Mouse (Mus musculus) mammary gland, adult 2 months (tissue): Measurements from ENCODE around the gene G6pdx. TPM values are rescaled to one million over a fixed set of nuclear protein-coding genes. Genes with fewer than 3 reads are reported as not detected.

Experiments used
- polyA plus RNA-seq: library from polyadenylated mRNA; depleted of rRNA; stranded (reverse); fragments of >200 nt; gene quantifications from 2 replicates; pipeline ENCODE4 v1.2.3, GENCODE M21; 2012; ENCODE audit warnings: low replicate concordance; rRNA removed

The G6pdx gene
- polyA plus RNA-seq = 121 and 216 TPM in 2 replicates

GRCm38 (mm10) chrX:74428826-74429276, at the start of gene G6pdx:
Gene G6pdx (minus strand): TSS chrX:74429194.

GRCm38 (mm10) chrX:74392535-74393443, 36.2 kb downstream of the G6pdx start, which contains the start of the genes Fam3a and Ikbkg:
Gene Fam3a (minus strand): TSS chrX:74393272.
Gene Ikbkg (plus strand): TSS chrX:74393290.

GRCm38 (mm10) chrX:74372888-74373549, 56.0 kb downstream of the G6pdx start, which contains the start of the genes Ubl4a and Slc10a3:
Gene Ubl4a (minus strand): TSS chrX:74373218.
Gene Slc10a3 (minus strand): TSS chrX:74373349.

Other genes starting within 250 kb of the G6pdx start
- 435 and 465 TPM in 2 replicates for gene Flna, start 179.4 kb downstream of the G6pdx start, polyA plus RNA-seq
- 54.0 and 73.1 TPM in 2 replicates for gene Emd, start 174.5 kb downstream of the G6pdx start, polyA plus RNA-seq
- gene Rpl10, start 158.4 kb downstream of the G6pdx start, polyA plus RNA-seq = 1,218 and 1,546 TPM in 2 replicates
- gene Taz, start 147.3 kb downstream of the G6pdx start, polyA plus RNA-seq = 128 and 141 TPM in 2 replicates
- 19.4 and 84.6 TPM in 2 replicates for gene Dnase1l1, start 146.9 kb downstream of the G6pdx start, polyA plus RNA-seq
- 366 and 441 TPM in 2 replicates for gene Atp6ap1, start 132.1 kb downstream of the G6pdx start, polyA plus RNA-seq
- 190 and 385 TPM in 2 replicates for gene Gdi1, start 124.2 kb downstream of the G6pdx start, polyA plus RNA-seq
- gene Fam50a, start 116.2 kb downstream of the G6pdx start, polyA plus RNA-seq = 10.4 and 13.7 TPM in 2 replicates
- gene Plxna3, start 100.1 kb downstream of the G6pdx start, polyA plus RNA-seq = 35.3 and 37.3 TPM in 2 replicates
- gene Lage3, start 75.6 kb downstream of the G6pdx start, polyA plus RNA-seq = 35.5 and 59.7 TPM in 2 replicates
- 31.4 and 52.5 TPM in 2 replicates for gene Ubl4a, start 56.0 kb downstream of the G6pdx start, polyA plus RNA-seq
- 20.2 and 38.4 TPM in 2 replicates for gene Slc10a3, start 55.8 kb downstream of the G6pdx start, polyA plus RNA-seq
- gene Fam3a, start 35.9 kb downstream of the G6pdx start, polyA plus RNA-seq = 43.6 and 48.4 TPM in 2 replicates
- 11.1 and 19.5 TPM in 2 replicates for gene Ikbkg, start 35.9 kb downstream of the G6pdx start, polyA plus RNA-seq
- not detected in 2 replicates for gene Gm6880, start 52.2 kb upstream of the G6pdx start, polyA plus RNA-seq
- gene Olfr1326-ps1, start 145.7 kb upstream of the G6pdx start, polyA plus RNA-seq = not detected in 2 replicates
- gene Olfr1325, start 163.5 kb upstream of the G6pdx start, polyA plus RNA-seq = not detected in 2 replicates
- 0.04 TPM in 1 of 2 replicates, not detected in the other for gene Gm5640, start 216.4 kb upstream of the G6pdx start, polyA plus RNA-seq